In genomic region chr16:55972626-55973201, GRCm38 (mm10) we compare ENCODE assay signal across 8 mouse cellular contexts. TPM values are rescaled to one million over a fixed set of nuclear protein-coding genes. Genes with fewer than 3 reads are reported as not detected.
DNase-seq lines count a peak whose midpoint lies in the region; ATAC-seq and TF ChIP-seq lines count a peak whose summit lies in the region.

No protein-coding gene starts in this region.

- peak overlapping the region; percentile 99 for H3K27ac ChIP-seq in heart, adult 2 months
- H3K27ac ChIP-seq in ES-Bruce4 (ENCODE audit: insufficient read depth, low read length), result peak overlapping the region; percentile 77
- peak overlapping the region; percentile 76 for H3K27ac ChIP-seq in heart, embryonic 16.5 days (ENCODE audit: low read length)
- H3K27ac ChIP-seq in liver, embryonic 16.5 days (ENCODE audit: low read length), result peak overlapping the region; percentile 94

- DNase-seq in heart, adult 2 months, result no peak
- DNase-seq in heart, postnatal 14 days, result no peak
- no peak for DNase-seq in right cerebral cortex, postnatal 36 days (ENCODE audit: low spot score in 2 of 2)
- DNase-seq in frontal cortex, postnatal 10 days (ENCODE audit: low spot score in 2 of 2), result no peak
- DNase-seq in thymus, postnatal 14 days, result no peak

- no peaks in the 10 kb centered on the region for H3K79me2 ChIP-seq in heart, adult 2 months (replicated peaks; ENCODE audit: control insufficient read depth, insufficient read depth, low read length)

- peaks cover 34% of the 10 kb centered on the region for H3K36me3 ChIP-seq in heart, adult 2 months (ENCODE audit: control insufficient read depth, insufficient read depth, low read length)
- peaks cover 47% of the 10 kb centered on the region for H3K36me3 ChIP-seq in ES-Bruce4 (ENCODE audit: control insufficient read depth, insufficient read depth, low read length, poor library complexity, severe bottlenecking)
- peaks cover 29% of the 10 kb centered on the region for H3K36me3 ChIP-seq in heart, embryonic 16.5 days (ENCODE audit: control insufficient read depth, insufficient read depth)
- H3K36me3 ChIP-seq in liver, embryonic 16.5 days (ENCODE audit: control insufficient read depth, insufficient read depth), result peaks cover 35% of the 10 kb centered on the region

- H3K9ac ChIP-seq in heart, adult 2 months (ENCODE audit: low read depth, low read length), result no peak overlapping the region
- H3K9ac ChIP-seq in ES-Bruce4 (ENCODE audit: low read depth, poor library complexity, severe bottlenecking), result peak overlapping the region; percentile 59
- H3K9ac ChIP-seq in heart, embryonic 16.5 days (ENCODE audit: low read length), result peak overlapping the region; percentile 65
- H3K9ac ChIP-seq in liver, embryonic 16.5 days (ENCODE audit: low read depth, low read length), result peak overlapping the region; percentile 98

- no peak for TF ChIP-seq CTCF in heart, adult 2 months (IDR thresholded peaks at IDR 0.05)
- no peak for TF ChIP-seq CTCF in ES-Bruce4 (IDR thresholded peaks at IDR 0.05; ENCODE audit: low read depth, low read length)

- no peaks in the 10 kb centered on the region for H3K27me3 ChIP-seq in heart, adult 2 months (ENCODE audit: control insufficient read depth, insufficient read depth, low read length)
- no peaks in the 10 kb centered on the region for H3K27me3 ChIP-seq in ES-Bruce4 (ENCODE audit: control insufficient read depth, insufficient read depth, low read length, poor library complexity, severe bottlenecking)
- no peaks in the 10 kb centered on the region for H3K27me3 ChIP-seq in heart, embryonic 16.5 days (ENCODE audit: control insufficient read depth, insufficient read depth, low read length)
- H3K27me3 ChIP-seq in liver, embryonic 16.5 days (ENCODE audit: control insufficient read depth, insufficient read depth, low read depth, low read length), result no peaks in the 10 kb centered on the region

- no peak for TF ChIP-seq POLR2A in heart, adult 2 months (IDR thresholded peaks at IDR 0.05; ENCODE audit: insufficient read depth, low read depth, low read length)
- no peak for TF ChIP-seq POLR2A in ES-Bruce4 (IDR thresholded peaks at IDR 0.05; ENCODE audit: insufficient read depth, low read length)

- no peak for TF ChIP-seq EP300 in heart, adult 2 months (IDR thresholded peaks at IDR 0.05; ENCODE audit: insufficient read depth, low read depth, low read length)
- TF ChIP-seq EP300 in ES-Bruce4 (IDR thresholded peaks at IDR 0.05; ENCODE audit: insufficient read depth, low read depth, low read length), result no peak

- peak overlapping the region; percentile 73 for H3K4me3 ChIP-seq in heart, adult 2 months
- H3K4me3 ChIP-seq in ES-Bruce4 (ENCODE audit: low read depth, low read length), result peak overlapping the region; percentile 19; the same call in 1 of the 2 replicates
- H3K4me3 ChIP-seq in heart, embryonic 16.5 days (ENCODE audit: low read length), result peak overlapping the region; percentile 100
- peak overlapping the region; percentile 99 for H3K4me3 ChIP-seq in liver, embryonic 16.5 days (ENCODE audit: low read depth, low read length)

- no peaks in the 10 kb centered on the region for H3K9me3 ChIP-seq in ES-Bruce4 (replicated peaks; ENCODE audit: control insufficient read depth, insufficient read depth, low read length, poor library complexity, severe bottlenecking)
- no peaks in the 10 kb centered on the region for H3K9me3 ChIP-seq in heart, embryonic 16.5 days (replicated peaks; ENCODE audit: control insufficient read depth, low read length)
- H3K9me3 ChIP-seq in liver, embryonic 16.5 days (replicated peaks; ENCODE audit: control insufficient read depth, low read length), result no peaks in the 10 kb centered on the region

- H3K4me2 ChIP-seq in heart, embryonic 16.5 days (ENCODE audit: low read depth, low read length), result peak overlapping the region; percentile 82
- peak overlapping the region; percentile 71 for H3K4me2 ChIP-seq in liver, embryonic 16.5 days (ENCODE audit: low read depth, low read length)

- H3K4me1 ChIP-seq in heart, adult 2 months (ENCODE audit: control insufficient read depth, insufficient read depth, low read length), result no peaks in the 10 kb centered on the region; the same call in 1 of the 2 replicates
- no peaks in the 10 kb centered on the region for H3K4me1 ChIP-seq in ES-Bruce4 (ENCODE audit: control insufficient read depth, insufficient read depth, low read length)
- peaks cover 18% of the 10 kb centered on the region for H3K4me1 ChIP-seq in heart, embryonic 16.5 days (ENCODE audit: control insufficient read depth, insufficient read depth, low read length)
- peaks cover 27% of the 10 kb centered on the region for H3K4me1 ChIP-seq in liver, embryonic 16.5 days (ENCODE audit: control insufficient read depth, low read depth, low read length)

- 47% methylated on average over 10 of the region's 10 CpGs for WGBS in heart, adult 2 months
- WGBS in heart, embryonic 16.5 days, result 53% methylated on average over 10 of the region's 10 CpGs
- 45% methylated on average over 10 of the region's 10 CpGs for WGBS in liver, embryonic 16.5 days (ENCODE audit: insufficient replicate concordance)

- intact Hi-C loops in heart, adult 2 months (cut with DNase I), result loop anchor here (10.0 kb wide), 1 partner anchor 742 kb away; the partner anchor contains the start of gene Tfg
- intact Hi-C loops in heart, postnatal 14 days (cut with DNase I), result loop anchor here (5.0 kb wide), 1 partner anchor 90 kb away; no protein-coding TSS in a partner anchor

- no peak for ATAC-seq in heart, embryonic 16.5 days (replicated peaks; ENCODE audit: extremely low read depth, insufficient read depth, low FRiP score)
- no peak for ATAC-seq in liver, embryonic 16.5 days (ENCODE audit: low read depth)

RNA-seq across cellular contexts. Expression of gene Zbtb11, which starts 1.0 kb away (rescaled TPM):
- total RNA-seq in heart, adult 2 months (2021), result 10 to 100 TPM; 10.3 to 11.2 TPM
- 2.3 and 4.5 TPM in 2 replicates for polyA plus RNA-seq in heart, adult 2 months (2012; rRNA removed)
- total RNA-seq in heart, postnatal 14 days (2021), result 10 to 100 TPM; 11.5 to 12.5 TPM
- polyA plus RNA-seq in ES-Bruce4 (2011; ENCODE audit: insufficient read depth, insufficient read length, low read depth, missing spikeins), result 19.6 and 20.5 TPM in 2 replicates
- polyA plus RNA-seq in heart, embryonic 16.5 days (2015; fragmentation: Nextera tagmentation; extraction: Ambion mirVana), result 11.1 and 13.8 TPM in 2 replicates
- polyA plus RNA-seq in liver, embryonic 16.5 days (2015; fragmentation: Nextera tagmentation; extraction: Ambion mirVana), result 7.9 and 8.3 TPM in 2 replicates

RNA-seq across cellular contexts. Expression of gene Rpl24, which starts 6.6 kb away (rescaled TPM):
- 100 to 1,000 TPM; 494 to 591 TPM for total RNA-seq in heart, adult 2 months (2021)
- 185 and 205 TPM in 2 replicates for polyA plus RNA-seq in heart, adult 2 months (2012; rRNA removed)
- total RNA-seq in heart, postnatal 14 days (2021), result 100 to 1,000 TPM; 532 to 562 TPM
- polyA plus RNA-seq in ES-Bruce4 (2011; ENCODE audit: insufficient read depth, insufficient read length, low read depth, missing spikeins), result 1,642 and 1,799 TPM in 2 replicates
- polyA plus RNA-seq in heart, embryonic 16.5 days (2015; fragmentation: Nextera tagmentation; extraction: Ambion mirVana), result 404 and 445 TPM in 2 replicates
- polyA plus RNA-seq in liver, embryonic 16.5 days (2015; fragmentation: Nextera tagmentation; extraction: Ambion mirVana), result 300 and 356 TPM in 2 replicates

RNA-seq across cellular contexts. Expression of gene Cep97, which starts 38.1 kb away (rescaled TPM):
- 1 to 10 TPM; 3.3 to 5.6 TPM for total RNA-seq in heart, adult 2 months (2021)
- polyA plus RNA-seq in heart, adult 2 months (2012; rRNA removed), result 1.1 and 1.5 TPM in 2 replicates
- 1 to 10 TPM; 5.8 to 7.7 TPM for total RNA-seq in heart, postnatal 14 days (2021)
- polyA plus RNA-seq in ES-Bruce4 (2011; ENCODE audit: insufficient read depth, insufficient read length, low read depth, missing spikeins), result 14.6 and 20.6 TPM in 2 replicates
- 9.6 and 9.9 TPM in 2 replicates for polyA plus RNA-seq in heart, embryonic 16.5 days (2015; fragmentation: Nextera tagmentation; extraction: Ambion mirVana)
- polyA plus RNA-seq in liver, embryonic 16.5 days (2015; fragmentation: Nextera tagmentation; extraction: Ambion mirVana), result 3.5 and 3.7 TPM in 2 replicates

RNA-seq across cellular contexts. Expression of gene Pcnp, which starts 56.8 kb away (rescaled TPM):
- total RNA-seq in heart, adult 2 months (2021), result 10 to 100 TPM; 47.1 to 50.7 TPM
- 15.1 and 30.1 TPM in 2 replicates for polyA plus RNA-seq in heart, adult 2 months (2012; rRNA removed)
- total RNA-seq in heart, postnatal 14 days (2021), result 10 to 100 TPM; 54.5 to 56.1 TPM
- polyA plus RNA-seq in ES-Bruce4 (2011; ENCODE audit: insufficient read depth, insufficient read length, low read depth, missing spikeins), result 248 and 256 TPM in 2 replicates
- polyA plus RNA-seq in heart, embryonic 16.5 days (2015; fragmentation: Nextera tagmentation; extraction: Ambion mirVana), result 138 and 151 TPM in 2 replicates
- polyA plus RNA-seq in liver, embryonic 16.5 days (2015; fragmentation: Nextera tagmentation; extraction: Ambion mirVana), result 76.6 and 88.9 TPM in 2 replicates

Comparison
In these comparisons a context has a peak if more than half of its experiments do, and no peak if none do; other contexts are left out.
1. H3K4me3 ChIP-seq: peak in every context shown above with its lines; median percentile 100 in heart, embryonic 16.5 days; 99 in liver, embryonic 16.5 days; 73 in heart, adult 2 months; 19 in ES-Bruce4.